Mouse (Mus musculus) c-Kit-negative CD71-positive TER-119-positive erythroid progenitor cells, embryonic 14.5 days (primary cell): ENCODE measurements around the gene Xcl1.

Experiments
- DNase-seq: peaks from one replicate; pipeline ENCODE4 v3.0.0-alpha.2; 2013; ENCODE audit warnings: low read depth, low spot score

Xcl1 gene

GRCm38 (mm10) chr1:164905047-164905446 is 30.3 kb downstream of the Xcl1 start:
- no peak for DNase-seq

- no peak for DNase-seq
These were observed 34.6 kb downstream of the Xcl1 start for GRCm38 (mm10) chr1:164900696-164901095.

- no peak for DNase-seq
These were observed 35.1 kb downstream of the Xcl1 start for GRCm38 (mm10) chr1:164900226-164900625.

GRCm38 (mm10) chr1:164899506-164899905 is 35.8 kb downstream of the Xcl1 start:
- no peak for DNase-seq

- no peak for DNase-seq
These were observed 36.4 kb downstream of the Xcl1 start for GRCm38 (mm10) chr1:164898846-164899351.

GRCm38 (mm10) chr1:164897163-164897817 is 38.0 kb downstream of the Xcl1 start:
- DNase-seq = no peak

- no peak for DNase-seq
These were observed 38.8 kb downstream of the Xcl1 start for GRCm38 (mm10) chr1:164896211-164897145.

GRCm38 (mm10) chr1:164895806-164896205 is 39.5 kb downstream of the Xcl1 start:
- DNase-seq = no peak

GRCm38 (mm10) chr1:164890366-164890765 is 45.0 kb downstream of the Xcl1 start:
- no peak for DNase-seq

GRCm38 (mm10) chr1:164888563-164888962 is 46.8 kb downstream of the Xcl1 start:
- DNase-seq = no peak

- DNase-seq = no peak
These were observed 47.6 kb downstream of the Xcl1 start for GRCm38 (mm10) chr1:164887775-164888174.

- no peak for DNase-seq
These were observed 53.4 kb downstream of the Xcl1 start for GRCm38 (mm10) chr1:164881891-164882290.
